Mouse (Mus musculus) T-helper 2 cell (primary cell): Measurements from ENCODE around the gene Prex1.

Experiments used
- in situ Hi-C: fragments of 300-600 bp; cut with MboI, MseI; formaldehyde crosslinking; loops from one replicate; pipeline ENCODE4 v1.15.1; 2025; ENCODE audit warnings: high pct_unique_total_duplicates

The Prex1 gene

DNA sequence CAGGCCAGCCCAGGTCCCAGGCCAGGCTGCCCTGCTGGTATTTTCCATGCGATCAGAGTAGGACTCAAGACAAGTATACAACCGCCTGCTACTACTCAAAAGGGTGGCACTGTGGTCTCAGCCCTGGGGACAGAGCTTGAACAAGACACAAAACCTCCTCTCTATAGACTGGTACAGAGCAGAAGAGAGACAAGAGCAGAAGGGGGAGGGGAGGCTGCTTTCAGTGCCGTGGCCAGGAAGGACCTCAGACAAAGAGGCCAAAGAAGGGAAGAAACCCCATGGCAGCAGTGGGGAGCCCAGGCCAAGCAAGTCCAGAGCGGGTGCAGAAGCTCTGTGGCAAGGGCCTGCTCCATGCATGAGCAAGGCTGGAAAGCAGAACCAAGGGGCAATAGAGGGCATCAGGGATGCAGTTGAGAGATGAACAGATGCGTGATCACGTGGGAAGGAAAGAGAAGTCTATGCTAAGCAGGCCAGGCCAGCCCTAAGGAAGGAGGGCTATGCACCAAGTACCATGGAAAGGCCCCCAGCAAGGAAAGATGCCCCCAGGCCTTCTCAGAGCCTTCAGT lies 51.0 kb downstream of the Prex1 start:
- in situ Hi-C loops = no loop called here

- in situ Hi-C loops = no loop called here
These were observed 51.7 kb downstream of the Prex1 start for GRCm38 (mm10) chr2:166661971-166662370.

GRCm38 (mm10) chr2:166661498-166661897 lies 52.1 kb downstream of the Prex1 start:
- in situ Hi-C loops = no loop called here

DNA sequence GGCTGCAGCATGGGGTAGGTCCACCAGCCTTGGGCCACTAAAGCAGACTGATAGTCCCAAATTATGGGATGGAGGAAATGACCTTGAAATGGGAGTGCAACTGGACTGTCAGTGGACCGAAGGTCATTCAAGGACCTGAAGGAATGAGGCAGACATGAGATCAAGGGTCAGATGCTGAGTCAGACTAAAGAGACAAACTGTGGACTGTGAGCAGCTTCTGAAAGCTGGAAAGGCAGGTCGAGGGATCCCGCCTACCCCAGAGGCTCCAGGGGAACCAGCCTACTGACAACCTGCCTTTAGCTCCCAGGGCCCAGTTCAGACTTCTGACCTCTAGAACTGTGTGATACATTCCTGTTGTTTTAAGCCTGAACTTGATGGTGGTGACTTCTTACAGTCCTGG lies 55.3 kb downstream of the Prex1 start:
- in situ Hi-C loops = no loop called here

DNA sequence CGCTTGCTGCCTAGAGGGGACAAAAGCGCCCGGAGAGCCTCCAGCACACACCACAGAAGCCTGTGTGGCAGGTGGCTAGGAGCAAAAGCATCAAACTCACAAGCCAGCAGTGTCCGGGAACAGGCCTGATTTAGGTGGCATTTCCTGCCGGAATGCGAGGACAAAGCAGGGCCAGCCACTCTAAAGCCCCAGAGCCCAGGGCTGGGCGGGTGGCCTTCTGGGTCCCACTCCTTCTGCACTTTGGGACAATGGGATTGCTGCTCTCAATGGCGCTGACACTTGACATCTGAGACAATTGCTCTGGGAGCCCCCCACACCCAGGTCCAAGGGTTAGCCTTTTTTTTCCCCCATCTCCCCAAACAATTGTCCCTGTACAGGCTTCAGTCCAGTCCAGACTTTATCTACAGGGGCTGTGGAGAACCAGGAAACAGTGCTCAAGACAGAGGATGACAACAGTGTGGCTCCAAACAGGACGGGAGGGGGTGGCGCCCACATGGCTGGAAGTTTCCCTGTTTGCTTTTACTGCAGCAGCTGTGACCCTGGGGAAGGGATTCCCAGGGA lies 56.1 kb downstream of the Prex1 start:
- in situ Hi-C loops = no loop called here

DNA sequence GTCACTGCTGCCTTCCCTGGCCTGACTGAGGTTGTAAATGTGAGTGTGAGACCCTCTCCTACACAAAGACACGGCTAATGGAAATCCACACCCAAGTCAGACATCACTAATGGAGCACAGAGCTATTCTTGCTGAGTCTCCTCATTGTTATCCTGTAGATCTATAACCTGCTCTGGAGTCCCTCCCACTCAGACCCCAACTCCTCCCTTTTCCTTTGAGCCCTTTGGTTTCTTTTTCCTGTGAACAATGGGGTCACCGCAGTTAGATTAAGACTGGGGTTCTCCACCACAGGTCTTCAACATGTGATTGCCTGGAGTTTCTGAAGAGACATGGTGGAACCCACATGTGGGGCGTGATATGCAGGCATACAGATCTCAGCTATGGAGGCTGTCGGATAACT lies 57.0 kb downstream of the Prex1 start:
- in situ Hi-C loops = no loop called here

- in situ Hi-C loops = no loop called here
These were observed 57.7 kb downstream of the Prex1 start for GRCm38 (mm10) chr2:166655727-166656520.

- in situ Hi-C loops = no loop called here
These were observed 58.3 kb downstream of the Prex1 start for GRCm38 (mm10) chr2:166655308-166655707.

- in situ Hi-C loops = no loop called here
These were observed 58.8 kb downstream of the Prex1 start for GRCm38 (mm10) chr2:166654875-166655274.

DNA sequence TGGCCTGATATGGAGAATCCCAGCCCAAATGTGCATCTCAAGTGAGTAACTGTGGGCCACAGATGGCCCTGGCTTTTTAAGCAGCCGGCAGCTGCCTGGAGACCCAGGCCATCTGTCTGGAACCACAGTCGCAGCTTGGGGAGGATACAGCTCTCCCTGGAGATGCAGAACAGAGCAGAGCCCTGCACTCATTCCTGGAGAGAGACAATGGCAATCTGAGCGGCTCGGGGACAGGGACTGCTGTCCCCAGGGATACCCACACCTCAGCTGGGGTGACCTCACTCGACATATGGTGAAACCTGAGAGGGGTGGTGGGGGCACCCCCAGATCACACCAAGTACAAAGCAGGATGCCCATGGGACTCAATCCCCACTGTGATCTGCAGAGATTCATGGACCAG lies 60.1 kb downstream of the Prex1 start:
- in situ Hi-C loops = no loop called here

- in situ Hi-C loops = no loop called here
These were observed 61.0 kb downstream of the Prex1 start for GRCm38 (mm10) chr2:166652672-166653071.

DNA sequence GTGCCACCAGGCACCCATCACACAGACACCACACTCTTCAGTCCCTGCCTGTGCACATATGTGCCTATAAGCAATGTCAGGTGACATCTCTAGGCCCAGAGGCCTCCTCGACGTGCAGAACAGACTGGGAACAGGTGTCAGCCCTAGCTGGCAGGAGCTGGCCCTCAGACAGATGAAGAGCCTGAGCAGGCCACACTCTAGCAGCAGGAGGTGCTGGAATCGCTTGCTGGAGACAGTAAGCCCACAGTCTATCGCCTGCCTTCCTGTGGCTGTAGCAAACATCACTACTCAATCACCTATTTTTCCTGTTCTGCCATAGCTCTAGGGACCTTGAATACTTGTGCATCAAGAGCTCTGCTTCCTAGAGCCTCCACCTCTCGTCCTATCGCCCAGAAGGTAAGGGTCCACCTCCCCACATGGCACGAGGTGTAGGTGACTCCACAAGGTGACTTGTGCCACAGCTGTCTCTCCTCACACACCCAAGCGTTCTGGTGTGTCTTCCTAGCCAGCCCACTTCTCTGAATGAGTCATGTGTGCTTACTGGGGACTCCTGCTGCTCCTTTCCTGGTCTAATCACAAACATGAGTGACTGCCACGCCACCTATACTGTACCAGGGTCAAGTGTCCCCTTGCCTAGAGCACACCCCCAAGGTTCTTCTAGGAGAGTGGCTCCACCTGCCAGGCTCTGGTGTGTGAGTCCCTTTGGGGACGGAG lies 62.2 kb downstream of the Prex1 start:
- in situ Hi-C loops = no loop called here

DNA sequence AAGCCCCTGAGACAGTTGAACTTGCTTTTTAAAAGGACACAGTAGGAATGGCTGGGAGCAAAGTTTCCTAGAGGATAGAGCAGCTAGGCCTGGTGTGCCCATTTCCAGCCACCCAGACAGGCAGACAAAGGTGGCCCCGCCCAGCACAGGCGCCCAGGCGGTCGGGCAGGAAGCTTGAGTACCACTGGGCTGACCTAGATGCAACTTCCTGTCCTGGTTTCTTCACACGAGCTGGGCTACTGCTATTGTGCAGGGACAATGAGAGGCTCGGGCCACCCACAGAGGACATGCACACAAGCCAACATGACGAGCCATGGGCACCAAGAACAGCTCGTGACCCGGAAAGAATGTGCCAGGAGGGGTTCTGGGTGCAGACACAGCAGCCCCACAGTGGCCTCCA lies 63.2 kb downstream of the Prex1 start:
- in situ Hi-C loops = no loop called here

GRCm38 (mm10) chr2:166647242-166647641 lies 66.4 kb downstream of the Prex1 start:
- in situ Hi-C loops = no loop called here

DNA sequence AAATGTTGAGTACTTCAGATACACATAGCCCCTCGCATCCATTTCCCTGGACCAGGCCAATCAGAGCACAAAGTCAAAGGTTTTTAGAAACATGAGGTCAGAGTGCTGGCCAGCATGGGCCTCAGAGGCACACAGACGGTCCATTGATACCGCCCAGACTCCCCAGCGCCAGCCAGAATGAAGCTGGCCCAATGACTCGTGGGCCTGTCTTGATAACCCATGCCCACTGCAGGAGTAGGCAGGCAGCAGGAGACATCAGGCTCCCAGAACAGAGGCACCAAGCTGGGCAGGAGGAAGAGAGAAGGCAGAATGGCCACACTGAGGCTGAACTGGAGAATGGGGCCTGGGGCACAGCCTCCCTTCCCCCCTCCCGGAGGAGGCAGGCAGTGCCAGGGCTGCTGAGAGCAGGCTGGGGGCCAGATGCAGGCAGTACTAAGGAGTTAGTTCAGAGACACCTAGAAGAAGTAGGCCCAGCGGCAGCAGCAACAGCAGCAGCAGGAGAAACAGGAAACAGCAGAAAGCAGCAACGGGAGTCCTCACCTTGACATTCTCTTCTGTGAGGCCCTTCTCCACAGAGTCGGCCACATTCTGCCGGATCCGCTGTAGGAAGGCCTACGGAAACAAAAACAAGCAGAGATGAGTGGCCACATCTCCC lies 67.1 kb downstream of the Prex1 start:
- in situ Hi-C loops = no loop called here

GRCm38 (mm10) chr2:166644816-166645215 lies 68.8 kb downstream of the Prex1 start:
- in situ Hi-C loops = no loop called here

- in situ Hi-C loops = no loop called here
These were observed 71.0 kb downstream of the Prex1 start for GRCm38 (mm10) chr2:166642581-166642987.

GRCm38 (mm10) chr2:166639750-166640149 lies 73.9 kb downstream of the Prex1 start:
- in situ Hi-C loops = no loop called here

GRCm38 (mm10) chr2:166638947-166639641 lies 74.5 kb downstream of the Prex1 start:
- in situ Hi-C loops = no loop called here

DNA sequence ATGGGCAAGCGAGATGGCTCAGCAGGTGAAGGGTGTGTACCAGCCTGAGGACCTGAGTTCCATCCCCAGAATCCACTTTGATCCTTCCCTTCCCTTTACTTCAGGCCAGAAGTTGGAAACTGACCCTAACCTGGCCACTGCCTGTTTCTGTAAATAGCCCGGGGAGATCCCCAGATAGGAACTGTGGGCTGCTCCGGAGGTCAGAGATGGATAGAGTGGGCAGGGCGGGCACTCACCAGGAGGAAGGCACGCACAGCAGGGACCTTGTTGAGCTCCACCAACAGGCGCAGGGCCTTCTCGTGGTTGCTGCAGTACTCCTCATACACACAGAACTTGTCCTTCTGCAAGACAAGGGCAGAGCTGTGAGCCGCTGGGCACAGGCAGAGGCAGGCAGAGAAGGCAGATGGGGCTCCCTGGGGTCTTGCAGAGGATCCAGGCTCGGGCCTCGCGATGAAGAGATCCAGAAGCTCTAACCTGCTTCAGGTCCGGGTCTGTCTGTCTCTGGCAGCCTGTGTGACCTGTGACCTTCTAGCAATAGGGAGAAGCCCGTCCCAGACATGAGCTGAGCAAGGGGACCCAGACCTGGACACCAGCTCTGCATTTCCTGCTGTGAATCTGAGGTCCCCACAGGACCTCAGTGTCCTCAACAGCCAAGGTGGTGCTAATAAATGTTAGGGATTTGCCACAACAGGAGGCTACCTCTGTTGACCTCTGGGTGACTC lies 75.4 kb downstream of the Prex1 start:
- in situ Hi-C loops = no loop called here

DNA sequence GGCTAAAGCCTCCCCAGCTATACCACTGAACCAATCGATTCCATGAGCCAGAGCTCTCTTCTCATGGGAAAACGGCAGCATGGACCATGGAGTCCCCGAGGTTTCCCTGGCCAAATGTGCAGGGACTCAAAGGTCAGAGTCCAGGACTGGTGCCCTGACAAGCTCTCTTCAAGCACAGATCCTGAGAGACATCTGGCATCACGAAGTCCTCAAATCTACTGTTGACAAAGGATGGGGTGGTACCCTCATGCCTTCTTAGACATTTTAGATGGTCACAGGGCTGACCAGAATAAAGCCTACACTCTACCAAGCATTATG lies 76.0 kb downstream of the Prex1 start:
- in situ Hi-C loops = no loop called here
